Mouse (Mus musculus): ENCODE measurements around the gene Trim3. TPM values are rescaled to one million over a fixed set of nuclear protein-coding genes. Genes with fewer than 3 reads are reported as not detected.

The Trim3 gene
- total RNA-seq, 2 experiments from 2014 or later = 2.6 to 8.8 TPM

GRCm38 (mm10) chr7:105615720-105616119 is 17.7 kb downstream of the Trim3 start:
- ATAC-seq (replicated peaks; ENCODE audit: low FRiP score, poor library complexity, severe bottlenecking) = no peak

DNA sequence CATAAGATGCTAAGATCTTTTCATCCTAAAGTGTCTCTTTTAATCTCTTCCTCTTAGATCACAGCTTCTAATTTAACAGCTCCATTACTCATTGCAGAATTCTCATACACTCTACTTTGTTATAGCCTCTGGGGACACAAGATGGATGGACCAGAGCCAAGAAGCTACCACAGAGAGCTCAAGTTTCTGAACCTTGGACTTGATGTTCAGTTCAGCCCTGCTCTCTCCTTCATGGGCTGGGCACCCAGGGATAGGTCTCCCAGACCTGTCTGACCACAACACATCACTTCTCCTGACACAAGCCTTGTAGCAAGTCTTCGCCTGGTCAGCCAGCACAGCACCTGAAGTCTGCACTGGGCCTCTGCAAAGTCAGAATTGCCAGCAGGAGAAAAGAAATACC is 19.0 kb downstream of the Trim3 start:
- no peak for ATAC-seq (replicated peaks; ENCODE audit: low FRiP score, poor library complexity, severe bottlenecking)

DNA sequence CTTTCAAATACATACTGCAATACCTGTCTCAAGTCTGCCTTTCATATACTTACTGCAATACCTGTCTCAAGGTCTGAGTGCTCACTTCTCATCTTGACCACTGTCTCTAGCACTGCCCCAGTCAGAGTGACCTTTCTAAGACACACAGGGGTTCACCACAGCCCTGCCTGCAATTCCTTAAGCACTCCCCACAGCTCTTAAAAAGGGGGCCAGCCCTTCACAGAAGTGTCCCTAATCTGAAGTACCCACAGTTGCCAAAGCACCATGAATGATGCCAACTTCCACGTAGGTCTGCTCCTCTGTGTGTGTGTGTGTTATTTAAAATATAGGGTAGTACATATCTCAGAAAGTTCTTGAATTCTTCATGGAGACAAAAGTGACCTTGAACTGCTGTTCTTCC is 21.6 kb downstream of the Trim3 start:
- no peak for ATAC-seq (replicated peaks; ENCODE audit: low FRiP score, poor library complexity, severe bottlenecking)

DNA sequence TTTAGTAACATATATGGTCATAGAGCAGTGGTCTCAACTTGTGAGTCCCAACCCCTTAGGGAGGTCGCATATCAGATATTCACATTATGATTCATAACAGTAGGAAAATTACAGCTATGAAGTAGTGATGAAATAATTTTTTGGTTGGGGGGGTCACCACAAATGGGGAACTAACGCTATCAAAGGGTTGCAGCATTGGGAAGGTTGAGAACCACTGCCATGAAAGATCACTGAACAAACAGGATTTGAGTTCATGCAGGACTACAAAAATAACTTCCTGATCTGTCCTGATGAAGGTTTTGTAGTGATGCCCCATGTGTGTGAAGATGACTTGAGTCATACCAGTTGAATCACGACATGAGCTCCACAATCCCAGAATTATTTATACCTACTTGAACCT is 24.9 kb downstream of the Trim3 start:
- ATAC-seq (replicated peaks; ENCODE audit: low FRiP score, poor library complexity, severe bottlenecking) = no peak

- no peak for ATAC-seq (replicated peaks; ENCODE audit: low FRiP score, poor library complexity, severe bottlenecking)
Observed at GRCm38 (mm10) chr7:105602860-105603623, 30.3 kb downstream of the Trim3 start.

GRCm38 (mm10) chr7:105590097-105590496 is 43.3 kb downstream of the Trim3 start:
- 0 out of 2 replicates have a peak, but pooled peaks have one; percentile 43 for ATAC-seq (replicated peaks; ENCODE audit: low FRiP score, poor library complexity, severe bottlenecking)

- ATAC-seq (replicated peaks; ENCODE audit: low FRiP score, poor library complexity, severe bottlenecking) = no peak
Observed at GRCm38 (mm10) chr7:105588325-105588912, 45.0 kb downstream of the Trim3 start.

- no peak for ATAC-seq (replicated peaks; ENCODE audit: low FRiP score, poor library complexity, severe bottlenecking)
Observed at GRCm38 (mm10) chr7:105581959-105582358, 51.4 kb downstream of the Trim3 start.

DNA sequence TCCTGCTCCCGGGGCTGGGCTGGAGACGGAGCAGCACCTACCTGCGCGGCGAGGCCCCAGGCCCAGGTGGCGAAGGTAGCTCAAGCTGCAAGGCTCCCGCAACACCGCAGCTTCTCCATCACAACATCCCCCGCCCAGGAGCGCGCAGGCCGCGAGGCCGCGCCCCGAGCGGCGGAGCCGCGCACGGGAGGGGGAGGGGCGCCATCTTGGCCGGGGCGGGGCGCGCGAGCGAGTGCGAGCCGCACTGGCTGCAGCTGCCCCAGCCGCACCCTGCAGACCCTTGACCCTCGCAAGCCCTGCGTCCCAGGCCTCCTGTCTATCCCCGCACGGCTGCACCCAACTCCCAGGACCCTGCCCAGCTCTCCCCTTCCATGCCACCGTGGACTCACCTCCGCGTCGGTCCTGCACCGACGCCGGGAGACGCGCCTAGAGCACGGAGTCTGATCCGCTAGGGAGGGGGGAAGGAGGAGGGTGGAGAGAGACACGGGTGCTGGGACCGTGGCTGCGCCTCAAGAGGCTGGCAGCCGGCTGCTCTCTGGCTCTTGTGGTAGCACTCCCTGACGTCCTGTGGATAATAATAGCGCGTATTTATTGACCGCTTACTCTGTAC is 52.2 kb downstream of the Trim3 start, which contains the start of gene Apbb1:
Gene Apbb1 (minus strand): TSS at position 560 of the 610 bp plus-strand sequence.
- 0 out of 2 replicates have a peak, but pooled peaks have one; percentile 35 for ATAC-seq (replicated peaks; ENCODE audit: low FRiP score, poor library complexity, severe bottlenecking)

- no peak for ATAC-seq (replicated peaks; ENCODE audit: low FRiP score, poor library complexity, severe bottlenecking)
Observed at GRCm38 (mm10) chr7:105580627-105581089, 52.7 kb downstream of the Trim3 start.

DNA sequence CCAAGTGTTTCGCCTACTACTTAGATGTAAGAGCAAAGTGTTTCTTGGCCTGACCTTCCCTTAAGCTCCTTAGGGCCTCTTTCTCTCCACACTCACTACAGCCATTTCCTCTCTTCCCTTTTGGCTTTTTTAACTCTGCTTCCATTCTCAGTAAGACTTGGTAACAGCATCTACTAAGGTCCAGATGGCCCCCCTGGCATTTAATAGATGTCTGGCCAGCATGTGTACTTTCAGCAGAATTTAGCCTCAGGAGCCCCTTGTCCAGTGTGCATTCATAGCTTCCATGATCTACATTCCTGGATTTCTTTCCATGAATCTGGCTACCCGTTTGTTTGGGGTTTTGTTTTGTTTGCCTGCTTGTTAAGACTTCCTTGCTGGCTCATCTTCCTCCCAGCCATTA is 54.9 kb downstream of the Trim3 start:
- no peak for ATAC-seq (replicated peaks; ENCODE audit: low FRiP score, poor library complexity, severe bottlenecking)

GRCm38 (mm10) chr7:105577377-105577871 is 55.9 kb downstream of the Trim3 start:
- ATAC-seq (replicated peaks; ENCODE audit: low FRiP score, poor library complexity, severe bottlenecking) = no peak

DNA sequence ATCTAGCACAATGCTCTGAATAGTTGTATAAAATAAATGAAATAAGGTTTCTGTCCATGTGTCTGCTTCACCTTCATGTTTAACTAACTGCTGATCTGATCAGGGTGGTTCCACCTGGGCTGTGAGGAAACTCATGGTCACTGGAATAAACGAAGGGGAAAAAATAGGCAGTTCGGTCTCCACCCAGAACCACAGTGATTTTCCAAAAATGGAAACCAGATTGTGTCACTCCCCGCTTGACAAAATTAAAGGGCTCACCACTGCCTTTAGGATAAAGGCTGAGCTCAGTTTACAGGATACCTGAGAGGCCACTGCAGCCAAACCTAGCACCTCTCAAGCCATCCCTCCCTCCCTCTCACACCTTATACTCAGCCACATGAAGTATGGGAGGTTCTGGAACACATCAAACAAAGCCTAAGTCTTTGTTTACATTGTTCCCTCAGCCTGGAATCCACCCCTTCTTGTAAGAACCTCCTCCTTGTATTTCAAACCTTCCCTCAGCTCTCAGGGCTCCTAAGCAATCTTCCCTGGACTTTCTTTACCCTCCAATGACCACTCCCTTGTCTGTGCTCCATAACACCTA is 57.1 kb downstream of the Trim3 start:
- no peak for ATAC-seq (replicated peaks; ENCODE audit: low FRiP score, poor library complexity, severe bottlenecking)

GRCm38 (mm10) chr7:105574537-105574936 is 58.8 kb downstream of the Trim3 start:
- no peak for ATAC-seq (replicated peaks; ENCODE audit: low FRiP score, poor library complexity, severe bottlenecking)

DNA sequence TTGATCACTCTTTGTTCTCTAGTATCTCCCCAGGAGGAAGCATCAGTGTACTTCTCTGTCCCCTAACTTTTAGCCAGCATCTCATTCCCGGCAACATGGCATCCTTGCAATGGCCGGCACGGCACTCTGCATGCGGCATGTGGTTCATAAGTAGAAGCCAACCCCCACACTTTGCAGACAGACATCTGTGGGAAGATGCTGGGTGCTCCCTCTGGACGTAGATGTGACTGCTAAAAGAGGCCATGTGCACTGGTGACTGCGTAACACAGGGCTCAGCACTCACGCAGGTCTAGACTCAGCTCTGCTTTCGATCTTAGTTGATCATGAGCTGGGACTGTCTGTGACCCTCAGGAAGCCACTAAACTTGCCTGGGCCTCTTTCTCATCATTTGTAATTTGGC is 60.4 kb downstream of the Trim3 start:
- ATAC-seq (replicated peaks; ENCODE audit: low FRiP score, poor library complexity, severe bottlenecking) = no peak

DNA sequence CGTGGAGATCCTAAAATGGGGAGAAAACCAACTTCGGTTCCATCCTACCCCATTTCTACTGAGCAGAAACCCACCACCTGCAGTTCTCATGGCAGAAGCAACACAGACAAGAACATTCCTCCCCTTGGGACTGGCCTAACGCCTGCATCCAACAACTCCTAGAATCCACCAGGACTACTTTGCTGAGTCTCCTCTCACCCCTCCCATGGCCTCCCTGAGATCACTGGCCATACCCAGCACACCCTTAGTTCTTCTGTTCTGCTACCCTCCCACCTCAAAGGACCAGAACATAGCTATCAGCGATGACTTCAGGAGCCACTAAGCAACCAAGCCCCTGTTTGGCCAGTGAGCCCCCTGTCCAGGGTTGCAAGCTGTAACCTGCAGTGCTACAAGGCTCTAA is 62.6 kb downstream of the Trim3 start:
- ATAC-seq (replicated peaks; ENCODE audit: low FRiP score, poor library complexity, severe bottlenecking) = no peak

DNA sequence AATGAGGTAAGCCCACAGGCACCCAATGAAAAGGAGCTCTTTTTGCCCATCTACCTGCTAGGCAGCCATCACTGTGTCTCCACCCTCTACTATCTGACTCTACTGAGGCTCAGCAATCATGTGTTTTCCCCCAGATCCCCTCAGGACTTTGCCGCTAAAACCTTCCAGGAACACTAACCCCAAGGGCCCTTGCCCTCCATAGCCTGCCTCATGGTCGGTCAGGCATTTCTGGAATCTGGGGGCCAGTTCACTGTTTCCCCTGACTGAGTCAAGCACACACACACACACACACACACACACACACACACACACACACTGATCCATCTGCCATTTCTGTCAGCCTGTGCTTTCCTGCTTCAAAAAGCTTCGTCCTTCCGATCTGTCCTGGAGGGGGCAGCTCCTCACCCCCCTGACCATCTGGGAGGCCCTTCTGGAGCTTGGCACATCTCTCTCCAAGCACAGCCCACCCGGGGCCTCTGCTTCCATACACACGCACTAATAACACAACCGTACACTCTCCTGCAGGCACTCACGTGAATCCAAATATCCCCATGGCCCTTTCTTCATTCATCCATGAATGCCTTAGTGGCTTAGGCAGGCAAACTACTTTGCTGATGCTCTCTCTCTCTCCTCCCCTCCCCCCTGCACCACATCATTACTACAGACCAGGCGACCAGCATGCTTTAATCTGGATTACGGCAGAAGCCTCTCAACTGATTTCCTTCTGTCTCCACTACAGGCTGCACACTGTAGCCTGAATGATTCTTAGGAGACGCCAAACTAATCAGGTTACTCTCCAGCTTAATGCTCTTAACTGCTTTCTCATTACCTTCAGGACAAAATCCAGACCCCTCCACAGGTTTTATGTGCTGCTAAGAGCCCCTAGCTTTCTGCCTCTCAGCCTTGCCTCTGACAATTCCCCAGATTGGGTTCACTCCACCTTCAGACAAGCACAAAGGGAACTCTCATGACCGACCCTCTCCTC is 63.6 kb downstream of the Trim3 start:
- no peak for ATAC-seq (replicated peaks; ENCODE audit: low FRiP score, poor library complexity, severe bottlenecking)

DNA sequence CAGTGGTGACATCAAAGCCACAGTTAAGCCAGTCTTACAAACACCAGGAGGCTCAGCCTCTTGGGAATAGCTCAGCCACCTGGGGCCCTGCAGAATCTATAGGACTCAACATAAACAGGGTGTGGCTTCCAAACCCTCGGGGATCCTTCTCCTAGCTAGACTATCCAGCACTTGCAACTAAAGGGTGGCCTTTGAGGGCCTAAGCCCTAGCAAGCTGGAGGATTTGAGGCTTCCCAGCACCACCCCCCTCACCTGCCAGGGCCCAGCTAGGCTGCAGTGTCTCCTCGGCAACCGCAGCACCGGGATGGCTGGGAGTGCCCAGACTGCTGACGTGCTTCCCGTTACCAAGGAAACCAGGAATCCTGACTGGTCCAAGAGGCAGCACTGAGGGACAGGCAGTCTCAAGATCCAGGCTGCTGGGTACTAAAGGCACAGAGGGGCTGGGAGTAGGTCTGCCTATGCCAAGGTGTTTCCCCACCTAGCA is 64.3 kb downstream of the Trim3 start:
- no peak for ATAC-seq (replicated peaks; ENCODE audit: low FRiP score, poor library complexity, severe bottlenecking)

GRCm38 (mm10) chr7:105568583-105568982 is 64.8 kb downstream of the Trim3 start:
- ATAC-seq (replicated peaks; ENCODE audit: low FRiP score, poor library complexity, severe bottlenecking) = no peak
